Mouse (Mus musculus): ENCODE measurements around the gene Farsa. TPM values are rescaled to one million over a fixed set of nuclear protein-coding genes. Genes with fewer than 3 reads are reported as not detected.

Farsa gene
- polyA plus RNA-seq, 1 experiment from 2014 or later: 105 TPM

Small RNAs within 50 kb of the gene (microRNA-seq; reads per million reads assigned to microRNA genes)
- 4.4 reads per million, percentile 18 among the genes with 10 or more reads in this experiment for gene Mir7069

Other genes with a start within 250 kb of the Farsa start
- 81.9 and 88.9 TPM in 2 replicates for gene Ier2, start 194.1 kb upstream of the Farsa start, polyA plus RNA-seq (2014; fragmentation: Nextera tagmentation; extraction: Ambion mirVana)
- 65.4 and 82.3 TPM in 2 replicates for gene Trmt1, start 170.7 kb upstream of the Farsa start, polyA plus RNA-seq (2014; fragmentation: Nextera tagmentation; extraction: Ambion mirVana)
- 28.1 and 33.1 TPM in 2 replicates for gene Nacc1, start 169.1 kb upstream of the Farsa start, polyA plus RNA-seq (2014; fragmentation: Nextera tagmentation; extraction: Ambion mirVana)
- gene Lyl1, start 155.5 kb upstream of the Farsa start, polyA plus RNA-seq (2014; fragmentation: Nextera tagmentation; extraction: Ambion mirVana): 6.3 and 8.9 TPM in 2 replicates
- gene G430095P16Rik, start 134.0 kb upstream of the Farsa start, polyA plus RNA-seq (2014; fragmentation: Nextera tagmentation; extraction: Ambion mirVana): 1.7 and 2.8 TPM in 2 replicates
- 9.4 and 10.9 TPM in 2 replicates for gene Nfix, start 56.6 kb upstream of the Farsa start, polyA plus RNA-seq (2014; fragmentation: Nextera tagmentation; extraction: Ambion mirVana)
- 5.9 and 6.0 TPM in 2 replicates for gene Dand5, start 34.2 kb upstream of the Farsa start, polyA plus RNA-seq (2014; fragmentation: Nextera tagmentation; extraction: Ambion mirVana)
- 49.2 and 54.2 TPM in 2 replicates for gene Gadd45gip1, start 25.5 kb upstream of the Farsa start, polyA plus RNA-seq (2014; fragmentation: Nextera tagmentation; extraction: Ambion mirVana)
- gene Rad23a, start 16.3 kb upstream of the Farsa start, polyA plus RNA-seq (2014; fragmentation: Nextera tagmentation; extraction: Ambion mirVana): 124 and 125 TPM in 2 replicates
- gene Calr, start 10.1 kb upstream of the Farsa start, polyA plus RNA-seq (2014; fragmentation: Nextera tagmentation; extraction: Ambion mirVana): 758 and 944 TPM in 2 replicates
- gene Syce2, start 15.1 kb downstream of the Farsa start, polyA plus RNA-seq (2014; fragmentation: Nextera tagmentation; extraction: Ambion mirVana): 73.0 and 98.4 TPM in 2 replicates
- gene Gcdh, start 36.9 kb downstream of the Farsa start, polyA plus RNA-seq (2014; fragmentation: Nextera tagmentation; extraction: Ambion mirVana): 28.6 and 43.3 TPM in 2 replicates
- 1.2 and 1.7 TPM in 2 replicates for gene Klf1, start 44.9 kb downstream of the Farsa start, polyA plus RNA-seq (2014; fragmentation: Nextera tagmentation; extraction: Ambion mirVana)
- 10.8 and 12.1 TPM in 2 replicates for gene Dnase2a, start 51.6 kb downstream of the Farsa start, polyA plus RNA-seq (2014; fragmentation: Nextera tagmentation; extraction: Ambion mirVana)
- gene Mast1, start 80.4 kb downstream of the Farsa start, polyA plus RNA-seq (2014; fragmentation: Nextera tagmentation; extraction: Ambion mirVana): 0.21 and 0.35 TPM in 2 replicates
- gene Rtbdn, start 90.0 kb downstream of the Farsa start, polyA plus RNA-seq (2014; fragmentation: Nextera tagmentation; extraction: Ambion mirVana): 0.16 TPM in 1 of 2 replicates, not detected in the other
- gene Gm49661, start 112.4 kb downstream of the Farsa start, polyA plus RNA-seq (2014; fragmentation: Nextera tagmentation; extraction: Ambion mirVana): not detected in 2 replicates
- gene Prdx2, start 112.6 kb downstream of the Farsa start, polyA plus RNA-seq (2014; fragmentation: Nextera tagmentation; extraction: Ambion mirVana): 965 and 1,048 TPM in 2 replicates
- 143 and 154 TPM in 2 replicates for gene Rnaseh2a, start 112.8 kb downstream of the Farsa start, polyA plus RNA-seq (2014; fragmentation: Nextera tagmentation; extraction: Ambion mirVana)
- gene Junb, start 121.7 kb downstream of the Farsa start, polyA plus RNA-seq (2014; fragmentation: Nextera tagmentation; extraction: Ambion mirVana): 7.3 and 10.0 TPM in 2 replicates
- gene Hook2, start 133.6 kb downstream of the Farsa start, polyA plus RNA-seq (2014; fragmentation: Nextera tagmentation; extraction: Ambion mirVana): 14.6 and 18.7 TPM in 2 replicates
- gene Best2, start 157.5 kb downstream of the Farsa start, polyA plus RNA-seq (2014; fragmentation: Nextera tagmentation; extraction: Ambion mirVana): not detected in 2 replicates
- gene Asna1, start 168.3 kb downstream of the Farsa start, polyA plus RNA-seq (2014; fragmentation: Nextera tagmentation; extraction: Ambion mirVana): 109 and 180 TPM in 2 replicates
- gene Trir, start 169.8 kb downstream of the Farsa start, polyA plus RNA-seq (2014; fragmentation: Nextera tagmentation; extraction: Ambion mirVana): 163 and 211 TPM in 2 replicates
- 15.6 and 19.7 TPM in 2 replicates for gene Tnpo2, start 179.9 kb downstream of the Farsa start, polyA plus RNA-seq (2014; fragmentation: Nextera tagmentation; extraction: Ambion mirVana)
- 24.4 and 29.6 TPM in 2 replicates for gene Fbxw9, start 203.1 kb downstream of the Farsa start, polyA plus RNA-seq (2014; fragmentation: Nextera tagmentation; extraction: Ambion mirVana)
- 1.1 TPM in 1 of 2 replicates, not detected in the other for gene Gm5741, start 211.0 kb downstream of the Farsa start, polyA plus RNA-seq (2014; fragmentation: Nextera tagmentation; extraction: Ambion mirVana)
- 74.4 and 85.8 TPM in 2 replicates for gene Dhps, start 214.8 kb downstream of the Farsa start, polyA plus RNA-seq (2014; fragmentation: Nextera tagmentation; extraction: Ambion mirVana)
- 161 and 174 TPM in 2 replicates for gene Wdr83os, start 223.8 kb downstream of the Farsa start, polyA plus RNA-seq (2014; fragmentation: Nextera tagmentation; extraction: Ambion mirVana)
- 43.4 and 44.9 TPM in 2 replicates for gene Wdr83, start 224.3 kb downstream of the Farsa start, polyA plus RNA-seq (2014; fragmentation: Nextera tagmentation; extraction: Ambion mirVana)
- 23.3 and 33.9 TPM in 2 replicates for gene Man2b1, start 226.3 kb downstream of the Farsa start, polyA plus RNA-seq (2014; fragmentation: Nextera tagmentation; extraction: Ambion mirVana)